Mouse (Mus musculus) gastrocnemius, adult 18-20 months (tissue): ENCODE results near the gene H2-Aa. TPM values are rescaled to one million over a fixed set of nuclear protein-coding genes. Genes with fewer than 3 reads are reported as not detected.

Experiments used
- total RNA-seq, 2 experiments: library from RNA; stranded (reverse); gene quantifications; 2 replicates each; pipeline ENCODE4 v1.2.3; 2021

H2-Aa gene
- total RNA-seq, 2 experiments from 2014 or later, result 3.7 to 5.9 TPM

Other genes with a start within 250 kb of the H2-Aa start
- gene Col11a2, start 248.4 kb downstream of the H2-Aa start, total RNA-seq, result 1 to 10 TPM; 2.9 TPM
- not detected for gene H2-Oa, start 195.5 kb downstream of the H2-Aa start, total RNA-seq
- 1 to 10 TPM; 2.6 to 3.2 TPM for gene H2-DMa, start 168.3 kb downstream of the H2-Aa start, total RNA-seq
- gene Brd2, start 165.2 kb downstream of the H2-Aa start, total RNA-seq, result 10 to 100 TPM; 71.6 to 77.3 TPM
- gene H2-DMb2, start 144.5 kb downstream of the H2-Aa start, total RNA-seq, result under 1 TPM; 0.17 to 0.53 TPM
- gene H2-DMb1, start 134.8 kb downstream of the H2-Aa start, total RNA-seq, result under 1 TPM; 0.16 to 0.78 TPM
- gene Tap1, start 100.3 kb downstream of the H2-Aa start, total RNA-seq, result 1 to 10 TPM in 1 of 2 experiments, under 1 TPM in 1; 0.98 to 3.6 TPM
- 1 to 10 TPM in 1 of 2 experiments, under 1 TPM in 1; 0.73 to 3.8 TPM for gene Psmb9, start 100.1 kb downstream of the H2-Aa start, total RNA-seq
- 1 to 10 TPM; 3.2 to 6.7 TPM for gene Psmb8, start 90.1 kb downstream of the H2-Aa start, total RNA-seq
- gene Tap2, start 84.3 kb downstream of the H2-Aa start, total RNA-seq, result 1 to 10 TPM; 4.1 to 6.6 TPM
- under 1 TPM; 0.14 to 0.33 TPM for gene H2-Ob, start 48.9 kb downstream of the H2-Aa start, total RNA-seq
- gene H2-Ab1, start 30.1 kb downstream of the H2-Aa start, total RNA-seq, result 1 to 10 TPM; 3.0 to 4.8 TPM
- 1 to 10 TPM; 3.9 to 5.6 TPM for gene H2-Eb1, start 18.0 kb upstream of the H2-Aa start, total RNA-seq
- gene H2-Eb2, start 37.8 kb upstream of the H2-Aa start, total RNA-seq, result not detected
- under 1 TPM; 0.14 to 0.33 TPM for gene Btnl2, start 67.0 kb upstream of the H2-Aa start, total RNA-seq
- not detected for gene Btnl1, start 89.3 kb upstream of the H2-Aa start, total RNA-seq
- not detected for gene BC051142, start 111.0 kb upstream of the H2-Aa start, total RNA-seq
- gene Btnl4, start 189.5 kb upstream of the H2-Aa start, total RNA-seq, result not detected
- gene Btnl6, start 229.5 kb upstream of the H2-Aa start, total RNA-seq, result not detected